Mouse (Mus musculus): ENCODE data around the gene Gpr1. TPM values are rescaled to one million over a fixed set of nuclear protein-coding genes. Genes with fewer than 3 reads are reported as not detected.

The Gpr1 gene
- polyA plus RNA-seq, 1 experiment = 0.02 TPM

DNA sequence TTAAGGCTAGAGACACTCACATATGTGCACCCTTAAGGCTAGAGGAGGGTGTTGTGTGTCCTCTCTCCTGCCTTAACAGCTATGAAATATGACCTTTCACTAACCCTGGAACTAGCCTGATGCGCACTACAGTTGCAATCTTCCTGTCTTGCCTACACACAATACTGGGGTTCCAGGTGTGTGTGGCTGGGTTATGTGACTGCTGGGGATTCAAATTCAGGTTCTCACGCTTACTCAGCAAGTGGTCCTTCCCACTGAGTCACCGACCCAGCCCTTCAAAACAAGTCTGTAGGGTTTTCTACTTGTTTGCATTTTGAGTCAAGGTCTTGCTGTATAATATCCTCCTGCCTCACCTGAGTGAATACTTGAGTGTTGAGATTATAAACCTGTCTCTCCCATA lies 79.8 kb downstream of the Gpr1 start:
- H3K4me2 ChIP-seq (ENCODE audit: low read depth) = no peak overlapping the region
- H3K4me3 ChIP-seq = no peak overlapping the region
- no peaks in the 10 kb centered on the region for H3K79me2 ChIP-seq (ENCODE audit: control insufficient read depth, insufficient read depth)
- H3ac ChIP-seq (ENCODE audit: control insufficient read depth, insufficient read length) = no peak overlapping the region
- H3K27me3 ChIP-seq (ENCODE audit: control insufficient read depth, insufficient read depth, insufficient read length) = no peaks in the 10 kb centered on the region
- H3K36me3 ChIP-seq (ENCODE audit: control insufficient read depth, insufficient read depth) = no peaks in the 10 kb centered on the region
- TF ChIP-seq REST (IDR thresholded peaks at IDR 0.05; ENCODE audit: insufficient read depth, insufficient read length) (no peak), USF1 (IDR thresholded peaks at IDR 0.05; ENCODE audit: low read depth) (no peak), SRF (IDR thresholded peaks at IDR 0.05; ENCODE audit: control insufficient read depth, insufficient read length, low read depth) (no peak), MAX (IDR thresholded peaks at IDR 0.05; ENCODE audit: low read depth) (no peak), POLR2AphosphoS2 (IDR thresholded peaks at IDR 0.05; ENCODE audit: insufficient read length, low read depth) (no peak), CEBPB (IDR thresholded peaks at IDR 0.05; ENCODE audit: insufficient read depth, poor library complexity, severe bottlenecking) (no peak), TCF3 (IDR thresholded peaks at IDR 0.05; ENCODE audit: insufficient read length, low read depth) (no peak), MYOD1 (IDR thresholded peaks at IDR 0.05; ENCODE audit: control insufficient read depth in 1 of 3, insufficient read length in 2 of 3, low read depth in 2 of 3) (no peak), MYOG (IDR thresholded peaks at IDR 0.05; ENCODE audit: control insufficient read depth in 1 of 3, insufficient read depth in 1 of 3, insufficient read length in 2 of 3, low read depth in 2 of 3) (no peak), POLR2A (IDR thresholded peaks at IDR 0.05; ENCODE audit: insufficient read length, low read depth) (no peak), E2F4 (IDR thresholded peaks at IDR 0.05; ENCODE audit: insufficient read depth) (no peak), TCF12 (IDR thresholded peaks at IDR 0.05; ENCODE audit: insufficient read depth, poor library complexity, severe bottlenecking) (no peak)

Other genes with a start within 250 kb of the Gpr1 start
- gene Ino80d, start 99.9 kb downstream of the Gpr1 start, polyA plus RNA-seq (2012; fragmentation: generic; extraction: Trizol) = 1.7 TPM
- 1,523 TPM for gene Eef1b2, start 37.7 kb downstream of the Gpr1 start, polyA plus RNA-seq (2012; fragmentation: generic; extraction: Trizol)
- gene Ndufs1, start 37.7 kb downstream of the Gpr1 start, polyA plus RNA-seq (2012; fragmentation: generic; extraction: Trizol) = 58.8 TPM
- under 0.01 TPM for gene Zdbf2, start 58.7 kb upstream of the Gpr1 start, polyA plus RNA-seq (2012; fragmentation: generic; extraction: Trizol)
- 0.43 TPM for gene Adam23, start 231.3 kb upstream of the Gpr1 start, polyA plus RNA-seq (2012; fragmentation: generic; extraction: Trizol)